Mouse (Mus musculus) heart, postnatal 14 days (tissue): ENCODE measurements at regions not wholly inside any gene's neighbourhood (a gene's known extent, or its start where the extent isn't known, plus 50 kb on each side); places are given as distances from the start of the nearest gene placed in this dataset.
"Not testable (repeated sequence)": the region's sequence is repeated elsewhere in the genome, so short reads cannot be mapped to it uniquely, and the experiment has no call there.

Experiments used
- DNase-seq, 2 experiments: peaks; one replicate each; pipeline ENCODE4 v3.0.0; 2021 to 2022
- intact Hi-C: fragments of 180-260 bp; cut with DNase I; formaldehyde crosslinking; loops from one replicate; pipeline ENCODE4 v1.15.1; 2025

DNA sequence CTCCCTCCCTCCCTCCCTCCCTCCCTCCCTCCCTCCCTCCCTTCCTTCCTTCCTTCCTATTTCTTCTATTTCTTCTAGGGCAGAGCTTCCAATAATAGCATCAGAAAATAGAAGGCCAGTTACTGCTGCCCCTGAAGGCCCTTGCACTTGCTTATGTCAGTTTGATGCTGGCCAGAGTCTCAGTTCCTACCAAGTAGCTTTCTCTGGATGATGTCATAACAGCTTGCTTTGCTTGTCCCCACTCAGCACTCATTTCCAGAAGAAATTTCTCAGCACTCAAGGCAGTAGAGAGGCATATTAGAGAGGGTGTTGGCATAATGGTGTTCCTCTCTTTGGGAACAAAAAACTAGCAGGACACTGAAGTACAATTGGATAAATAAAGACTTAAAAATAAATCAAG lies 811.6 kb upstream of the 4930444P10Rik start:
- no peak for DNase-seq
- intact Hi-C loops = no loop called here

- intact Hi-C loops, DNase-seq: not testable (repeated sequence)
Observed at GRCm38 (mm10) chr1:16868383-16868782, 775.3 kb upstream of the 4930444P10Rik start.

DNA sequence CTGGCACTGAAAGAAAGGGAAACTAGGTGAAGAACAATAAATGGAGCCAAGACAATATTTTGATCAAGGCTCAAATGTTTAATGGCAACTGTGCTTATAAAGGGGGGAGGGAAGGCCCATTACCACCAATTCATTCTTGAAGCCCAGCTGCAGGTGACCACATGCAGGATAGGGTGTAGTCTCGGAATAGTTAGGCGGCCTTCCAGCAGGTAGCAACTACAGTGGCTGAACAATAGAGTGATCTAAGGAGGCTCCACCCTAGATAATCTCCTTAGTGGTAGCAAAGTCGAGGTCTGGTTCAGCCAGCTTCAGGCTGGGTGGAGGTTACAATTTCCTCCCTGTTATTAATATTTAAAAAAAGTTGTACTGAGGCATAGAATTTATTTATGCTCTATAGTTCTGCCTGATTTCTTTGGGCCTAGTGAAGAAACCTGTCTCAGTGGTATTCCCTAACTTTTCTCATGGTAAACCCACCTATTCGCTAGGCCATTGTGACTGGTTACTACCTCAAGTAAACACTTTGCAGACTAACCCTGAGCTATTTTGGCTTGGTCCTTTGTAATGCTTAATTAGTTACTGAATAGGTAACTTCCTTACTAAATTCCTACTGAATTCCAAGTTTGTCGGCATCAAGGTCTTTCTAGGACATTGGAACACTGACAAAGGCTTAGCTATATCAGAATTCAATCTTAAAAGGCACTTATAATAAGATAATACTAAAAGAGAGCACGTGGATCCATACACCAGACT lies 774.1 kb upstream of the 4930444P10Rik start:
- intact Hi-C loops = not testable (repeated sequence)

DNA sequence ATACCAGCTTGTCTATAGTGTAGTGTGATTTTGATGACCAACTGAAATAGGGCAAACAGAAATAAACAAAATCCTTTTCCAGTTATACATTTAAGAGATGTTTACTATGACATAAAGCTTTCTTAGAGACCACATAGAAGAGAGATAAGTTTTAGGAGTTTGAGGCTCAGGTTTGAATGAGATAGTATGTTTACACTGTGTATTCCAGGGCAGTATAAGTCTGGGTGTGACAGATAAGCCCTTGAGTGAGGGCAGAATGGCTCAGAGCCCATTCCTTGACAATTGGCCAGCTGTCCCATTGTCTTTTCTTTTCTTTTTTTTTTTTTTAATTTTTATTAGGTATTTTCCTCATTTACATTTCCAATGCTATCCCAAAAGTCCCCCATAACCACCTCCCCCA lies 744.0 kb upstream of the 4930444P10Rik start:
- no peak for DNase-seq
- intact Hi-C loops = no loop called here

More for the DNA sequence above, 774.1 kb upstream of the 4930444P10Rik start:
- DNase-seq = not testable (repeated sequence)

- intact Hi-C loops, DNase-seq: not testable (repeated sequence)
Observed at GRCm38 (mm10) chr1:16824709-16825108, 731.6 kb upstream of the 4930444P10Rik start.

DNA sequence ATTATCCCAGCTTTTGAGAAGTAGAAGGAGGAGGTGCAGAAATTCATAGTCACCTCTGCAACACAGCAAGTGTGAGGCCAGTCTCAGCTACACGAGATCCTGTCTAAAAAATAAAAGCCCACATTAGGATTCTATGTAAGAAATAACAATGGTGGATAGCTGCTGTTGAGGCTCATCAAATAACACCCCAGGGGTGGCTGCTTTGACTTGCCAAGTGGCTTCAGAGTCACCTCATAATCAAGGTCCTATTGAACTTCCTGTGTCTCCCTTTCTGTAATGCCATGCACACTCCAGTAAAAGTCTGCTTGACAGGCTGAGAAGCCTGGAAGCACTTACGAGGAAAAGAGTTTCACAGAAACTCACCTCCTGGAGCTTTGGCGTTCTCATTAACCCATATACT lies 730.9 kb upstream of the 4930444P10Rik start:
- intact Hi-C loops = no loop called here
- no peak for DNase-seq

DNA sequence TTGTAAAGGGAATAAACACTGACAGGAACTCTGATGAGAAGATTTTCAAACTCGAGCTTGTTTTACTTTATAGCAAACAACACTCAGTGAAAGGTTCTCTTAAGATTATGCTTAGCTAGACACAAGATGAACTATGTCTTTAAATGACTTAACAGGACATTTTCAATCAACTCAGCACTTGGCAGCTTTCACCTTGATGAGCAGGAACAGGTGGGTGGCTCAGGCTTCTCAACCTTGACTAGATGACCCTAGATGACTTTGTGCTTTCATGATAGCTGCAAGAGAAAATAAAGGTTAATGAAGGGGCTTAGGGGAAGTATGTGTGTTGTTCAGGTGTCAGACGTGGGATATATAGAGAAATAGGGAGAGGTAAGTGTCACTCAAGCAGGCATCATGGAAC lies 728.1 kb upstream of the 4930444P10Rik start:
- intact Hi-C loops = no loop called here
- DNase-seq = no peak

- intact Hi-C loops = no loop called here
- DNase-seq = no peak
Observed at GRCm38 (mm10) chr1:16816572-16816971, 723.4 kb upstream of the 4930444P10Rik start.

DNA sequence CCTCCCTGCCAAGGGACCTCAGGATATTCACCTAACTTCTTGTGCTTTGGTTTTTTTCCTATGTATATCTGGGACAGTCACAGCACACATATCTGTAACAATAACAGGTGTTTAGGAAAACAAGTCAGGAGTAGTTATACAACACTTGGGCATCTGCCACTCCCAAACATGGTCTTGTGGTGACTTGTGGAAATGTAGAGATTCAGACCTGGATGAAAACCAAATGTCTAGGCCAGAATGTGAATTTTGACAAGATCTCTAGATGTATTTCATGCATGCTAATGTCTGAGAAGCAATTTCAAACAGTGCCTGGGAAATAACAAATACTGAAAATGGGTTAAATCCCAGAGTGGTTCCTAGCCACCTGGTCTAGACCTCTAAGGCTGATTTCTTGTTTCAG lies 722.6 kb upstream of the 4930444P10Rik start:
- intact Hi-C loops = no loop called here
- DNase-seq = no peak

GRCm38 (mm10) chr1:16809370-16810150 lies 716.4 kb upstream of the 4930444P10Rik start:
- intact Hi-C loops = no loop called here
- no peak for DNase-seq

- DNase-seq = peak; percentile 76 to 87
- intact Hi-C loops = loop anchor here (1.0 kb wide), 1 partner anchor 325 kb away; no protein-coding TSS in a partner anchor
Observed at GRCm38 (mm10) chr1:16798292-16798691, 705.2 kb upstream of the 4930444P10Rik start.

DNA sequence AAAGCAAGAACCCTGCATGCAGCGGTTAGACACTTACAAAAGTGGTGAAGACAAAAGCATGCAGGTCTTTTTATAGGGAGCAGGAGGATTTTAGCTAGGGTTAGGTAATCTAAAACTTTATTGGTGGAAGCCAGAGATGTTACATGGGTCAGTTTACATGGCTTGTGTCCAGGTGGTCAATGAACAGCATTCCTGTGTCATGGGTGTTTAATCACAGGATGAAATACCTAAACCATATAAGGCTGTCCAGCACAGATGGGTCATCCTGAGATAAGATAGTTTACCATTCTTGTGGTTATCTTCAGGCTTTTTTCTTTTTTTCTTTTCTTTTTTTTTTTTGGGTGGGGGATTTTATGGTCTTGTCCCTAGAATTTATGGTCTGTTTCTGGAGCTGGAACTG lies 703.3 kb upstream of the 4930444P10Rik start:
- intact Hi-C loops = no loop called here
- no peak for DNase-seq

DNA sequence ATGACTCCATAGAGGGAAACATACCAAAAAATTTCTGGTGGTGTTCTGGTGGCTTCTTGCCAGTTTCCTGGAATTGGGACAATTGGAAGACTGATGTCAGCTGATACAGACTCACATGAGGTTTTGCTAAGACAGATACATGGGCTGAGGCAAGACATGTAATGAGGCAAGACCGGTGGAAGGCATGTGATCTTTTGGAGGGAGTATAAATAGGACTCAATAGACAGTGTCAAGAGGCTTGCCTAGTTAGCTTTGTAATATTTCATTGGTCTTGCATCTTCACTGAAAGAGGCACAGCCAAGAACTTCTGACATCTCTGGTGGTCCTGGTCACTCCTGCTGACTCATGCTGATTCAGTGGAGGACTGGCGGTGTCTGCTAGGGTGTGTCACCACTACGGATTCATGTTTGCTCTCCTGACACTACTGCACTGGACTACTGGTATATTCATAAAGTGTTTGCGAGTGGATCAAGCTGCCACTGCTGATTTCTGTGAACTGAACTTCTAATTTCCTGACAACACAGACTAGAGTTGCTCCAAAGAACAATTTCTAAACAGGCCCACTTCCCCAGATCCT lies 697.7 kb upstream of the 4930444P10Rik start:
- intact Hi-C loops = no loop called here
- no peak for DNase-seq

- no peak for DNase-seq
- intact Hi-C loops = no loop called here
Observed at GRCm38 (mm10) chr1:16779791-16780190, 686.7 kb upstream of the 4930444P10Rik start.

DNA sequence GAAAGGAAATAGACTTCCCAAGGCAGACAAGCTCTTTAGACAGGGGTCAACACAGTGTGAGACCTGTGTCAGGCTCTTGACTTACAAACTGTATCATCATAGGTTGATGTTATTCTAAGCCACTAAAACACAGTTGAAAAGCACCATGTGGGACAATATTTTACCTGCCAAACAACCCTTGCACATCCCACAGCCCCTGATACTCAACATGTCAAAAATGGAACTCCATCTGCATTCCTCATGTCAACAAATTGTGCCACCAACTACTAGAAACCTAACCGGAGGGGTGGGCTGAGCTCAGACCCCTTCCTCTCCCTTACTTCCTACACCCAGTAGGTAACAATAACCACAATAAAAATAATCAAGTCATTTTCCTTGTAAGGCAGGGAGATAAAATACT lies 667.8 kb upstream of the 4930444P10Rik start:
- intact Hi-C loops = no loop called here
- no peak for DNase-seq
